Mouse (Mus musculus): ENCODE measurements around the gene Gm4779. TPM values are rescaled to one million over a fixed set of nuclear protein-coding genes. Genes with fewer than 3 reads are reported as not detected.
A peak's percentile ranks its signal among the peaks of the same experiment; 100 is the strongest.

The Gm4779 gene
- polyA plus RNA-seq, 1 experiment from 2014 or later: not detected

- no peak overlapping the region for H3K4me3 ChIP-seq
- no peak for ATAC-seq (ENCODE audit: low FRiP score, low read depth)
- H3K27ac ChIP-seq (replicated peaks): no peak overlapping the region
- H3K4me1 ChIP-seq (replicated peaks): no peaks in the 10 kb centered on the region
- H3K9me3 ChIP-seq: no peaks in the 10 kb centered on the region
- no peaks in the 10 kb centered on the region for H3K36me3 ChIP-seq
- 42% methylated on average over 4 of the region's 4 CpGs for WGBS
- H3K9ac ChIP-seq: no peak overlapping the region
- H3K27me3 ChIP-seq: 0 out of 2 replicates have a peak, but pooled peaks cover 7% of the 10 kb centered on the region
- H3K4me2 ChIP-seq: no peak overlapping the region
These were observed 44.1 kb downstream of the Gm4779 start for GRCm38 (mm10) chrX:101750144-101750543.

- no peak overlapping the region for H3K9ac ChIP-seq
- 0 out of 2 replicates have a peak, but pooled peaks have one; percentile 19 for ATAC-seq (ENCODE audit: low FRiP score, low read depth)
- 0 out of 2 replicates have a peak, but pooled peaks cover 5% of the 10 kb centered on the region for H3K27me3 ChIP-seq
- H3K27ac ChIP-seq (replicated peaks): peak overlapping the region; percentile 62; the same call in 1 of the 2 replicates
- H3K9me3 ChIP-seq: no peaks in the 10 kb centered on the region
- no peak overlapping the region for H3K4me3 ChIP-seq
- no peak overlapping the region for H3K4me2 ChIP-seq
- no peaks in the 10 kb centered on the region for H3K36me3 ChIP-seq
- WGBS: 72% methylated on average over 2 of the region's 2 CpGs
- H3K4me1 ChIP-seq (replicated peaks): 0 out of 2 replicates have a peak, but pooled peaks cover 3% of the 10 kb centered on the region
These were observed 53.2 kb downstream of the Gm4779 start for GRCm38 (mm10) chrX:101741064-101741433.

GRCm38 (mm10) chrX:101740335-101741063 is 53.7 kb downstream of the Gm4779 start:
- peak; percentile 92 for ATAC-seq (ENCODE audit: low FRiP score, low read depth)
- WGBS: 41% methylated on average over 6 of the region's 6 CpGs
- 0 out of 2 replicates have a peak, but pooled peaks cover 3% of the 10 kb centered on the region for H3K4me1 ChIP-seq (replicated peaks)
- H3K9me3 ChIP-seq: no peaks in the 10 kb centered on the region
- no peaks in the 10 kb centered on the region for H3K36me3 ChIP-seq
- 0 out of 2 replicates have a peak, but pooled peaks cover 5% of the 10 kb centered on the region for H3K27me3 ChIP-seq
- H3K4me2 ChIP-seq: no peak overlapping the region
- no peak overlapping the region for H3K9ac ChIP-seq
- peak overlapping the region; percentile 62; the same call in 1 of the 2 replicates for H3K27ac ChIP-seq (replicated peaks)
- no peak overlapping the region for H3K4me3 ChIP-seq

Other genes starting within 250 kb of the Gm4779 start
- 181 TPM in 2 replicates for gene Ogt, start 154.4 kb downstream of the Gm4779 start, polyA plus RNA-seq (2015; fragmentation: Nextera tagmentation; extraction: Ambion mirVana)
- gene Cxcr3, start 60.2 kb downstream of the Gm4779 start, polyA plus RNA-seq (2015; fragmentation: Nextera tagmentation; extraction: Ambion mirVana): 0.35 TPM in 1 of 2 replicates, not detected in the other
- gene 8030474K03Rik, start 233 bp upstream of the Gm4779 start, polyA plus RNA-seq (2015; fragmentation: Nextera tagmentation; extraction: Ambion mirVana): not detected in 2 replicates
- 6.4 and 7.3 TPM in 2 replicates for gene Nhsl2, start 55.0 kb upstream of the Gm4779 start, polyA plus RNA-seq (2015; fragmentation: Nextera tagmentation; extraction: Ambion mirVana)